Mouse (Mus musculus) liver, adult 2 months (tissue): ENCODE measurements at regions not wholly inside any gene's neighbourhood (a gene's known extent, or its start where the extent isn't known, plus 50 kb on each side); places are given as distances from the start of the nearest gene placed in this dataset.

Experiments
- CTCF ChIP-seq: fragments of 200-500 bp; IDR thresholded peaks from 2 replicates; pipeline ENCODE4 v1.5.1; 2011; ENCODE audit warnings: low read depth, low read length, control low read depth
- POLR2A ChIP-seq: fragments of 200-500 bp; IDR thresholded peaks from 2 replicates; pipeline ENCODE4 v1.6.1; 2011; ENCODE audit warnings: low read length, control low read depth; ENCODE audit not compliant: insufficient read depth; ENCODE audit errors: extremely low read depth

DNA sequence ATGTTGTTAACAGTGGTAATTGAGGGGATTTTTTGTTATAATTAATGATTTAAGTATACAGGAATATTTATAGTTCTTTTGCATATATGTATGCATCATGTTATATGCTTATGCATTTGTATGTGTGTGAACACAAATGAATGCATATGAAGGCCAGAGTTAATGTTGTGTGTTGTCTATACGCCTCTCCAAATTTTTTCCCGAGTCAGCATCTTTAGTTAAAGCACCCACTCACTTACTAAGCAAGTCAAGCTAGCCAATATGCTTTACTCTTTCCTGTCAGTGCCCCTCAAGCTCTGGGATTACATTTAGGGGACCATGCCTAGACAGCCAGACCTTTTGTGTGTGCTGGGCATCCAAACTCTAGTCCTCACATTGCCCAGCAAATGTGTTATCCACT lies 315.3 kb upstream of the Klf6 start:
- TF ChIP-seq CTCF (no peak), POLR2A (no peak)
